Mouse (Mus musculus) ES-Bruce4 (cell line): ENCODE results near the gene Zap70.

ENCODE experiments used
- CTCF ChIP-seq: IDR thresholded peaks from one replicate; pipeline ENCODE4 v1.8.1; 2011; ENCODE audit warnings: low read depth, low read length
- EP300 ChIP-seq: IDR thresholded peaks from 2 replicates; pipeline ENCODE4 v1.6.1; 2011; ENCODE audit warnings: low read depth, low read length; ENCODE audit not compliant: insufficient read depth

DNA sequence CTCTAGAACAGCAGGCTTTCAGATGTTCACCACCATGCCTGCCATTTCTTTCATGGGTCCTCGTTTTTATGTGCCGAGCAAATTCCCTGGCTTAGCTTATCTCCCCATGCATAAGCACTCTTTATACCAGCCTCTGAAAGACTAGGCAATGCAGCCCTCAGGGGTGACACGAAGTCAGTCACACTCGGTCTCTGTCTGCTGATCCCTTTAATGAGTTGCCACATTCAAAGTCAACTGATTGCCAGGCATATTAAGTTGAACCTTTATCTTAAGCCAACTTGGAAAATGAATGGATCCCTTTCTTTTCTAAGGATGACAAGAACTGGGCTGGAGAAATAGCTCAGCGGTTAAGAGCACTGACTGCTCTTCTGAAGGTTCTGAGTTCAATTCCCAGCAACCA lies 22.4 kb upstream of the Zap70 start:
- TF ChIP-seq CTCF (no peak), EP300 (no peak)
